Mouse (Mus musculus) liver, embryonic 11.5 days (tissue): ENCODE data around the gene Nfrkb. TPM values are rescaled to one million over a fixed set of nuclear protein-coding genes. Genes with fewer than 3 reads are reported as not detected.
A peak's percentile ranks its signal among the peaks of the same experiment; 100 is the strongest.

Experiments used
- ATAC-seq: fragments of 200-750 bp; cut with Nextera tagmentation; replicated peaks from 2 replicates; pipeline ENCODE4 v1.8.0; 2017; ENCODE audit warnings: moderate number of reproducible peaks, mild to moderate bottlenecking, moderate TSS enrichment, moderate library complexity; ENCODE audit not compliant: low FRiP score
- DNase-seq: peaks from one replicate; pipeline ENCODE4 v3.0.0-alpha.2; 2017; ENCODE audit warnings: low spot score
- H3K27ac ChIP-seq: fragments of 300-500 bp; sonication (generic); 2 replicates; pipeline ENCODE4 v1.5.1; 2014; ENCODE audit warnings: mild to moderate bottlenecking, low read depth, low read length, control low read depth
- H3K27me3 ChIP-seq: fragments of 300-500 bp; sonication (generic); replicated peaks from 2 replicates; pipeline ENCODE4 v1.6.1; 2014; ENCODE audit warnings: low read length, mixed read lengths; ENCODE audit not compliant: control insufficient read depth, insufficient read depth
- H3K36me3 ChIP-seq: fragments of 300-500 bp; sonication (generic); 2 replicates; pipeline ENCODE4 v1.6.1; 2014; ENCODE audit warnings: mild to moderate bottlenecking, low read length, moderate library complexity, mixed read lengths; ENCODE audit not compliant: control insufficient read depth, insufficient read depth
- H3K4me1 ChIP-seq: fragments of 300-500 bp; sonication (generic); replicated peaks from 2 replicates; pipeline ENCODE4 v1.6.1; 2014; ENCODE audit warnings: low read length, mixed read lengths; ENCODE audit not compliant: control insufficient read depth, insufficient read depth
- H3K4me2 ChIP-seq: fragments of 300-500 bp; sonication (generic); 2 replicates; pipeline ENCODE4 v1.6.1; 2014; ENCODE audit warnings: mild to moderate bottlenecking, control low read depth, moderate library complexity
- H3K4me3 ChIP-seq: fragments of 300-500 bp; sonication (generic); 2 replicates; pipeline ENCODE4 v1.5.1; 2014; ENCODE audit warnings: low read depth, low read length, control low read depth
- H3K9ac ChIP-seq: fragments of 300-500 bp; sonication (generic); 2 replicates; pipeline ENCODE4 v1.6.1; 2014; ENCODE audit warnings: low read depth, low read length, control low read depth
- H3K9me3 ChIP-seq: fragments of 300-500 bp; sonication (generic); 2 replicates; pipeline ENCODE4 v1.6.1; 2016; ENCODE audit warnings: low read length, inconsistent platforms, mixed read lengths; ENCODE audit not compliant: control insufficient read depth
- WGBS: fragments of 180-500 bp; shearing (Covaris S2); extraction: QIAGEN DNeasy Blood & Tissue Kit; methylation state at CpG from one replicate; pipeline ENCODE4 v1.1.7; 2014; 5-methylcytosine and 5-hydroxymethylcytosine counted together
- polyA plus RNA-seq: library from polyadenylated mRNA; unstranded; fragments of >200 nt; fragmentation: Nextera tagmentation; extraction: Ambion mirVana; gene quantifications from 2 replicates; pipeline ENCODE4 v1.2.1, GENCODE M21; 2014

Nfrkb gene
- polyA plus RNA-seq, 1 experiment from 2014 or later, result 16.1 TPM

DNA sequence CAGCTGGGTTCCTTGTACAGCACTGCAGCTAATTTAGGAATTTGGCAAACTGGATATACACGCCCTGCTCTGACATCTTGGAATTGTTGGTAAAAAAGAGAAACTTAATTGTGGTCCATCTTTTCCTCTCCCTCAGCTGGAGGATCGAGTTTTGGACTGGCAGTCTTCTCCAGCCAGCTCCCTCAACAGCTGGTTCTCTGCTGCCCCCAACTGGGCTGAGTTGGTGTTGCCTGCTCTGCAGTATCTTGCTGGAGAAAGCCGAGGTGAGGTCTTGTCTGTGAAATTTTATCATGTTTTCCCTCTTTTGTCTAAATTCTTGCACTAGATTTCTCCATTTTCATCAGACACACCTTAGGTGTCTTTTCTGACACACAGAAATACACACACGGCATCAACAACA is 14.4 kb downstream of the Nfrkb start:
- H3K4me3 ChIP-seq, result no peak overlapping the region
- WGBS, result 60% methylated on average over 4 of the region's 4 CpGs
- ATAC-seq (no peak), DNase-seq (peak; percentile 49)
- no peak overlapping the region for H3K9ac ChIP-seq
- peaks cover 71% of the 10 kb centered on the region for H3K36me3 ChIP-seq
- H3K27me3 ChIP-seq, result no peaks in the 10 kb centered on the region
- H3K4me1 ChIP-seq, result no peaks in the 10 kb centered on the region
- H3K4me2 ChIP-seq, result no peak overlapping the region
- no peak overlapping the region for H3K27ac ChIP-seq
- no peaks in the 10 kb centered on the region for H3K9me3 ChIP-seq

DNA sequence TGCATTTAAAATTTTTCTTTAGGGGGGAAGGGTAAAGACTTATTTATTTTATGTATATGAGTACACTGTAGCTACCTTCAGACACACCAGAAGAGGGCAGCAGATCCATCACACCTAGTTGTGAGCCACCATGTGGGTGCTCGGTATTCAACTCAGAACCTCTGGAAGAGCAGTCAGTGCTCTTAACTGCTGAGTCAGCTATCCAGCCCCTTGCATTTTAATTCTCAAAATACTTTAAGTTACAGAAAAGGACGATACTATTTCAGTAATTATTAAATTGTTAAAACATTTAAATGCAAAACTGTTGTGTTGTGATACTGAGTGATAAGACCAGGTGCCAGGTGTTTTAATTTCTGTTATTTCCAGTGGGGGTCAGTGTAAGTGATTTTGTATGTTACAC is 18.3 kb downstream of the Nfrkb start:
- Histone ChIP-seq H3K9me3 (no peaks in the 10 kb centered on the region), H3K27me3 (no peaks in the 10 kb centered on the region), H3K36me3 (peaks cover 46% of the 10 kb centered on the region), H3K4me2 (no peak overlapping the region), H3K27ac (no peak overlapping the region), H3K9ac (no peak overlapping the region), H3K4me1 (no peaks in the 10 kb centered on the region), H3K4me3 (no peak overlapping the region)
- DNase-seq, result no peak
- no peak for ATAC-seq
- 89% methylated on average over 2 of the region's 2 CpGs for WGBS

- H3K9ac ChIP-seq, result no peak overlapping the region
- no peak for DNase-seq
- peaks cover 47% of the 10 kb centered on the region for H3K36me3 ChIP-seq
- H3K4me3 ChIP-seq, result no peak overlapping the region
- WGBS, result 66% methylated on average over 6 of the region's 6 CpGs
- no peak overlapping the region for H3K4me2 ChIP-seq
- no peaks in the 10 kb centered on the region for H3K4me1 ChIP-seq
- H3K27me3 ChIP-seq, result no peaks in the 10 kb centered on the region
- no peak overlapping the region for H3K27ac ChIP-seq
- ATAC-seq, result no peak
- H3K9me3 ChIP-seq, result no peaks in the 10 kb centered on the region
Measured at GRCm38 (mm10) chr9:31405217-31405616, 19.2 kb downstream of the Nfrkb start.

DNA sequence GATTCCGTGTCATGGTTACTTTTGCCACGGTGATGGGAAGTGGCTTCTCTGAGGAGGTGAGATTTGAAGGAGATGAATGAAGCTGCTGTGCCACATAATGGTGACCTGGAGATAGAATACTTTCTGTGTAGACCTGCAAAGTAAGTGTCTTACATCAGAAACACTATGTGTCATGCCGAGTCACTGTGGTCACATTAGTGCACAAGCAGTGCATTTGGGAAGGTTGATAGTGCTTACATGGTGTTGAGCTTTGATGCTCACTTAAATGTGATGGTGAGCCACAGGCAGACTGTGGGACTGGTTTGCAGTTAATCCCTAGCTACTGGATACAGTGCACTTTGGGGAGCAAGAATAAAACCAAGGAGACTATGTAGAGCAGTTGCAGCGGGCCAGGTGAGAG is 26.2 kb downstream of the Nfrkb start:
- 77% methylated on average over 4 of the region's 4 CpGs for WGBS
- Histone ChIP-seq H3K4me3 (no peak overlapping the region), H3K27me3 (no peaks in the 10 kb centered on the region), H3K9ac (no peak overlapping the region), H3K9me3 (no peaks in the 10 kb centered on the region), H3K27ac (no peak overlapping the region), H3K36me3 (peaks cover 52% of the 10 kb centered on the region), H3K4me2 (no peak overlapping the region), H3K4me1 (no peaks in the 10 kb centered on the region)
- DNase-seq (no peak), ATAC-seq (no peak)

DNA sequence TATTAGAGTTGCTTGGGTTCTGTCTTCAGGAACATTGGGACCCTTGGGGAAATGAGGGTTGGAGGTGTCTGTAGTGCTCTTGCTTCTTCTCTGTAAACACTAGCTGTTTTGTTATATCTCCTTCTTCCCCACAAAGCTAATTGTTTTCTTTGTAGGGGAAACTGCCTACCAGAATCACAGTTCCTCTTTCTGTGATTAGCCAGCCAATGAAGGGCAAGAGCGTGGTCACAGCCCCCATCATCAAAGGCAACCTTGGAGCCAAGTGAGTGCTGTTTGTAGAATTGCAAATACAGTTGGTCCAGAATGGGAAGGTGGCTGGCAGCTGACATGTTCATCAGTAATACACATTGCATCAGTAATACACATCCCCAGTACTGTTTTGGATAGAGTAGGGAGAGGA is 32.8 kb downstream of the Nfrkb start:
- no peaks in the 10 kb centered on the region for H3K9me3 ChIP-seq
- H3K4me1 ChIP-seq, result no peaks in the 10 kb centered on the region
- H3K4me2 ChIP-seq, result no peak overlapping the region
- no peaks in the 10 kb centered on the region for H3K27me3 ChIP-seq
- 76% methylated on average over 1 of the region's 1 CpGs for WGBS
- H3K27ac ChIP-seq, result no peak overlapping the region
- H3K9ac ChIP-seq, result no peak overlapping the region
- ATAC-seq (no peak), DNase-seq (no peak)
- H3K4me3 ChIP-seq, result no peak overlapping the region
- H3K36me3 ChIP-seq, result peaks cover 34% of the 10 kb centered on the region

DNA sequence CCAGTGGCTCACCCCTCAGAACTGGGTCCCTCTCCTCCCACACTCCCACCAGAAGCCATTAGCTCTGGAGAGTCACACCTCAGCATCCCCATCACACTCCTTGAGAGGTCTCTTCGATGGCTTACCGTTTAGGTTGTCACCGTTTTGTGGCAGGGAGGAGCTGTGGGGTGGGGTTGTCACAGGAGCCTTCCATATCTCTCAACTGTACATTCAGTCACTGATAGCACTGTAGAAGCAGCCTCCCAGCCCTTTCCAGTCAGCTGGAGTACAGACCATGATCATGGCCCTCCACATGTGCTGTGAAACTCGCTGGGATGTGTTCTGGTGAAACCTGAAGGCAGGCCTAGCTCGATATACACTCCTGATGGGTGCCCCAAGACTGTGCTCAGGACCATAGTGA is 36.2 kb downstream of the Nfrkb start:
- H3K9ac ChIP-seq, result no peak overlapping the region
- no peak overlapping the region for H3K4me2 ChIP-seq
- ATAC-seq (peak; percentile 91), DNase-seq (no peak)
- no peaks in the 10 kb centered on the region for H3K4me1 ChIP-seq
- H3K9me3 ChIP-seq, result no peaks in the 10 kb centered on the region
- 66% methylated on average over 5 of the region's 5 CpGs for WGBS
- H3K36me3 ChIP-seq, result peaks cover 16% of the 10 kb centered on the region
- H3K4me3 ChIP-seq, result no peak overlapping the region
- H3K27ac ChIP-seq, result no peak overlapping the region
- no peaks in the 10 kb centered on the region for H3K27me3 ChIP-seq

- WGBS, result 82% methylated on average over 7 of the region's 7 CpGs
- H3K36me3 ChIP-seq, result no peaks in the 10 kb centered on the region
- no peak overlapping the region for H3K9ac ChIP-seq
- DNase-seq (no peak), ATAC-seq (no peak)
- H3K27me3 ChIP-seq, result no peaks in the 10 kb centered on the region
- H3K4me1 ChIP-seq, result no peaks in the 10 kb centered on the region
- no peaks in the 10 kb centered on the region for H3K9me3 ChIP-seq
- H3K27ac ChIP-seq, result no peak overlapping the region
- H3K4me3 ChIP-seq, result no peak overlapping the region
- H3K4me2 ChIP-seq, result no peak overlapping the region
Measured at GRCm38 (mm10) chr9:31428971-31429370, 43.0 kb downstream of the Nfrkb start.

- no peaks in the 10 kb centered on the region for H3K36me3 ChIP-seq
- DNase-seq (no peak), ATAC-seq (no peak)
- no peak overlapping the region for H3K4me3 ChIP-seq
- no peak overlapping the region for H3K27ac ChIP-seq
- no peaks in the 10 kb centered on the region for H3K9me3 ChIP-seq
- H3K4me2 ChIP-seq, result no peak overlapping the region
- H3K4me1 ChIP-seq, result no peaks in the 10 kb centered on the region
- no peak overlapping the region for H3K9ac ChIP-seq
- no peaks in the 10 kb centered on the region for H3K27me3 ChIP-seq
- 63% methylated on average over 9 of the region's 9 CpGs for WGBS
Measured at GRCm38 (mm10) chr9:31430011-31430410, 44.0 kb downstream of the Nfrkb start.

- no peak overlapping the region for H3K4me3 ChIP-seq
- DNase-seq (no peak), ATAC-seq (no peak)
- H3K27ac ChIP-seq, result no peak overlapping the region
- no peak overlapping the region for H3K9ac ChIP-seq
- no peak overlapping the region for H3K4me2 ChIP-seq
- no peaks in the 10 kb centered on the region for H3K9me3 ChIP-seq
- H3K4me1 ChIP-seq, result no peaks in the 10 kb centered on the region
- no peaks in the 10 kb centered on the region for H3K36me3 ChIP-seq
- WGBS, result 83% methylated on average over 5 of the region's 5 CpGs
- no peaks in the 10 kb centered on the region for H3K27me3 ChIP-seq
Measured at GRCm38 (mm10) chr9:31431751-31432150, 45.8 kb downstream of the Nfrkb start.
